8 mouse cellular contexts compared by ENCODE assay signal in the genomic region with DNA sequence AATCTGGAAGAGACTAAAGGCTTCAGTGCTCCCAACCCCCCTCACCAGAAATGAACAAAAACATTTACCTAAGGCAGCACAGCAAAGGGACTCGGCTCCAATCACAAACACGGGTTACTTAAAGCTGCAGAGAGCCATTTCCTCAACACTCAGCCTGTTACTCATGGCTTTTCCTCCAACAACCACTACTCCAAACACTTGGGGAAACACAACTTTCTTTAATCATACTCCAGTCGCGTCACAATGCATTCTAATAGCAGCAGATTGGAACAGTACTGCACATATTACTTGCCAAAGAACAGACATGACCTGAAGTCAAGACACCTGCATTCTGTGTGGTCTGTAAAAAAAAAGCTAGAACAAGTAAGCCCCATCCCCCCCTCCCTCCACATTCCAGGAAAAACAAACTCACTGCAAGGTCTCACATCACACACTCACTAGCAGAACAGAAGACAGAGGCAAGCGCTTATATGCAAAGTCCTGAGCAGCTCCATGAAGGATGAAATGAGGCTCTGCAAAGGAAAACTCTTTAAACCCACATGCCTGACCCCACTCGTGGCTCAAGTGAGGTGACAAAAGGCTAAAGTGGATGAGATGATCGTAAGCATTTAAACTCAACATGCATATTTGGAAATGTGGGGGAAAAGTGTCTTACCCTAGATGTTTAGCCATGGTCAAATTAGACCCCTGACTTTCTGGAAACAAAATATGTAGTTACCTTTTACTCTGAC. TPM values are rescaled to one million over a fixed set of nuclear protein-coding genes. Genes with fewer than 3 reads are reported as not detected.
DNase-seq lines count a peak whose midpoint lies in the region; ATAC-seq and TF ChIP-seq lines count a peak whose summit lies in the region.

No protein-coding gene starts in this region.

- TF ChIP-seq CTCF in hindbrain, postnatal 0 days (IDR thresholded peaks at IDR 0.05; ENCODE audit: low read depth), result no peak

- peak overlapping the region; percentile 88 for H3K9ac ChIP-seq in hindbrain, postnatal 0 days (replicated peaks; ENCODE audit: low read length)
- peak overlapping the region; percentile 60 for H3K9ac ChIP-seq in midbrain, embryonic 16.5 days (ENCODE audit: low read depth, low read length)

- H3K27ac ChIP-seq in hindbrain, postnatal 0 days, result no peak overlapping the region; the same call in 1 of the 2 replicates
- H3K27ac ChIP-seq in midbrain, embryonic 16.5 days (ENCODE audit: low read length), result no peak overlapping the region; the same call in 1 of the 2 replicates

- ATAC-seq in hindbrain, postnatal 0 days, result no peak
- no peak for ATAC-seq in midbrain, embryonic 16.5 days

- peaks cover 32% of the 10 kb centered on the region for H3K36me3 ChIP-seq in hindbrain, postnatal 0 days (ENCODE audit: insufficient read depth, low read length)
- H3K36me3 ChIP-seq in midbrain, embryonic 16.5 days (ENCODE audit: control insufficient read depth, insufficient read depth, low read length), result peaks cover 17% of the 10 kb centered on the region

- H3K4me3 ChIP-seq in hindbrain, postnatal 0 days (ENCODE audit: low read length), result peak overlapping the region; percentile 77
- peak overlapping the region; percentile 61 for H3K4me3 ChIP-seq in midbrain, embryonic 16.5 days (ENCODE audit: low read depth, low read length)

- peaks cover 14% of the 10 kb centered on the region for H3K4me1 ChIP-seq in hindbrain, postnatal 0 days (ENCODE audit: insufficient read depth, low read length)
- peaks cover 33% of the 10 kb centered on the region for H3K4me1 ChIP-seq in midbrain, embryonic 16.5 days (ENCODE audit: control insufficient read depth, insufficient read depth, low read length)

- peak; percentile 15 for DNase-seq in cerebellum, adult 8-10 months
- DNase-seq in cerebellum, adult 11-12 months, result no peak
- DNase-seq in 3134 (ENCODE audit: extremely low read depth, insufficient read length, low spot score) (peak; percentile 60), MN1 (ENCODE audit: low spot score) (no peak)
- DNase-seq in embryo, embryonic 11.5 days (ENCODE audit: low read depth, low spot score), result peak; percentile 29
- no peak for DNase-seq in hindbrain, postnatal 0 days (ENCODE audit: low spot score)
- no peak for DNase-seq in T-cell, adult 2 months (ENCODE audit: low spot score)

- 6% methylated on average over 7 of the region's 7 CpGs for WGBS in hindbrain, postnatal 0 days
- 9% methylated on average over 7 of the region's 7 CpGs for WGBS in midbrain, embryonic 16.5 days

- H3K4me2 ChIP-seq in hindbrain, postnatal 0 days (ENCODE audit: low read depth, low read length), result peak overlapping the region; percentile 98
- H3K4me2 ChIP-seq in midbrain, embryonic 16.5 days (ENCODE audit: low read length), result peak overlapping the region; percentile 79

- no peaks in the 10 kb centered on the region for H3K9me3 ChIP-seq in hindbrain, postnatal 0 days (ENCODE audit: low read length)
- no peaks in the 10 kb centered on the region for H3K9me3 ChIP-seq in midbrain, embryonic 16.5 days (replicated peaks; ENCODE audit: control insufficient read depth, low read length, poor library complexity, severe bottlenecking)

- H3K27me3 ChIP-seq in hindbrain, postnatal 0 days (ENCODE audit: insufficient read depth, low read length), result no peaks in the 10 kb centered on the region
- no peaks in the 10 kb centered on the region for H3K27me3 ChIP-seq in midbrain, embryonic 16.5 days (ENCODE audit: control insufficient read depth, insufficient read depth, low read depth, low read length)

RNA-seq across cellular contexts. Expression of gene Scyl1, which starts 26.3 kb away (rescaled TPM):
- 84.1 and 96.6 TPM in 2 replicates for total RNA-seq in hindbrain, postnatal 0 days (2014; rRNA removed)
- 73.3 and 76.2 TPM in 2 replicates for polyA plus RNA-seq in hindbrain, postnatal 0 days (2015; fragmentation: Nextera tagmentation; extraction: Ambion mirVana)
- 86.3 and 86.6 TPM in 2 replicates for polyA plus RNA-seq in midbrain, embryonic 16.5 days (2015; fragmentation: Nextera tagmentation; extraction: Ambion mirVana)

RNA-seq across cellular contexts. Expression of gene Ltbp3, which starts 56.8 kb away (rescaled TPM):
- 43.0 and 50.2 TPM in 2 replicates for total RNA-seq in hindbrain, postnatal 0 days (2014; rRNA removed)
- polyA plus RNA-seq in hindbrain, postnatal 0 days (2015; fragmentation: Nextera tagmentation; extraction: Ambion mirVana), result 14.0 and 14.4 TPM in 2 replicates
- 9.3 and 9.6 TPM in 2 replicates for polyA plus RNA-seq in midbrain, embryonic 16.5 days (2015; fragmentation: Nextera tagmentation; extraction: Ambion mirVana)

Comparison
In these comparisons a context has a peak if more than half of its experiments do, and no peak if none do; other contexts are left out.
1. DNase-seq: peak in cerebellum, adult 8-10 months (single experiment), 3134 (single experiment) and embryo, embryonic 11.5 days (single experiment); none in cerebellum, adult 11-12 months (single experiment), hindbrain, postnatal 0 days (single experiment), T-cell, adult 2 months (single experiment) and MN1 (single experiment).